Mouse (Mus musculus) erythroblast, embryonic 14.5 days (primary cell): ENCODE data around the gene Ythdc1.

Source experiments
- GATA1 ChIP-seq: IDR thresholded peaks from 2 replicates; pipeline ENCODE4 v1.6.1; 2012; ENCODE audit warnings: low read length, inconsistent platforms, mixed read lengths
- TAL1 ChIP-seq: IDR thresholded peaks from 3 replicates; pipeline ENCODE4 v1.6.1; 2012; ENCODE audit warnings: low read length, inconsistent platforms, mixed read lengths

GRCm38 (mm10) chr5:86871877-86872276, 67.9 kb downstream of the Ythdc1 start:
- TF ChIP-seq GATA1 (no peak), TAL1 (no peak)
